Mouse (Mus musculus): Measurements from ENCODE around the gene Tbx10. TPM values are rescaled to one million over a fixed set of nuclear protein-coding genes. Genes with fewer than 3 reads are reported as not detected.
"Not testable (repeated sequence)": the region's sequence is repeated elsewhere in the genome, so short reads cannot be mapped to it uniquely, and the experiment has no call there.

The Tbx10 gene
- polyA plus RNA-seq, 1 experiment, result not detected

DNA sequence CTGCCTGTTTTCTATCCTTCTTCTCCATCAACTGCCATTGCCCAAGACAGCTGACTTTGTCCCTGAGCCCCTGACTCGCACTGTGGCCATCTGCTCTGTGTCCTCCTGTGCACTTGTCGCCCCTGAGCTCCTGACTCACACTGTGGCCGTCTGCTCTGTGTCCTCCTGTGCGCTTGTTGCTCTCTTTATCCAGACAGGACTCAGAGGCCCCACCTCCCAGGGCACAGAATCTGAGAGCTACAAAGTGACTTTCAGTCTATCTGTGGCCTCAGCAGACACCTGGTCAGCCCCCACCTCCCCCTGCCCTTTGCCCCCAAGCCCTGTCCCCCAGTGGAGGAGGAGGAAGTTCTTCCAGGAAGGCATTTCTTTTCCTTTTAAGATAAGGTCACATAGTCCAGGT is 36.7 kb upstream of the Tbx10 start:
- TF ChIP-seq CTCF (IDR thresholded peaks at IDR 0.05; ENCODE audit: extremely low read depth, insufficient read depth, low read length) (no peak), POLR2A (IDR thresholded peaks at IDR 0.05; ENCODE audit: extremely low read depth, insufficient read depth, low read length) (no peak)
- H3K4me1 ChIP-seq (ENCODE audit: control insufficient read depth, insufficient read depth, low read length), result no peaks in the 10 kb centered on the region
- no peak overlapping the region for H3K27ac ChIP-seq (ENCODE audit: insufficient read depth, low read length)
- H3K4me3 ChIP-seq (ENCODE audit: insufficient read depth, low read length), result no peak overlapping the region

DNA sequence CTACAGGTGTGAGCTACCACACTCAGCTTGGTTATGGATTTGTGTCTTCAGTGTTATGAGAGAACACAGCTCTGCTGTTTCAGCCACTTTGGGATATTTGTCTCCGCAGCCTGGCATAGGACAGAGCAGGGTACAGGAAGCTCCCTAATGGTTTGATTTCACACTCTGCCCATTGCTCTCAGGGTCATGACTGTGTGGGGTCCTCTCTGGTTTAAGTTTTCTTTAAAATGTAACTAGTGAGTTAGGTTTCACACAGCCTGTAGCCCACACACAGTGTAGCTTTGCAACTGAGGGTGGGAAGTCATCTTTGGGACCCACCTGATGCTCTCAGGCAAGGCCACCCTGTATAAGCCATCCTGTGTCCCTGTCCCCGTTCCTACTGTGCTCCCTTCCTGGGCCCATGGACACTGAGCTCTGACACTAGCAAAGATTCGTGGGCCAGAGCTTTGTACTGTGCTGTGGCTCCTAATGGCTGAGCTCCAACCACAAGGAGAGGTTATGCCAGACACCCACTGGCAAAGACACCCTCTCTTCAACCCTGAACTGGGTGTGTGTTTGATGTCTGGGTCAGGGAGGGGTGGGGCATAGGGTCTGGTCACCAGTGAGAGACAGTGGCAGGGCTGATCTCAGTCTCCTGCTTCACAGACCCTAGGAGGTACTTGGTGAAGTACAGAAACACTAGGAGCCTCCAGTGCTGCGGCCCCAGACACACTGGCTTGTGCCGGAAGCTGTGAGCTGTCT is 35.1 kb upstream of the Tbx10 start:
- H3K27ac ChIP-seq (ENCODE audit: insufficient read depth, low read length); H3K4me1 ChIP-seq (ENCODE audit: control insufficient read depth, insufficient read depth, low read length); H3K4me3 ChIP-seq (ENCODE audit: insufficient read depth, low read length): not testable (repeated sequence)

GRCm38 (mm10) chr19:3958470-3958869 is 34.1 kb upstream of the Tbx10 start, which contains the start of gene Aldh3b3:
TSS of gene Aldh3b3 (plus strand) at chr19:3958645.
- Histone ChIP-seq H3K4me3 (ENCODE audit: insufficient read depth, low read length) (no peak within 1 kb of the TSS), H3K4me1 (ENCODE audit: control insufficient read depth, insufficient read depth, low read length) (no peaks in the 10 kb centered on the region), H3K27ac (ENCODE audit: insufficient read depth, low read length) (no peak within 1 kb of the TSS)
- TF ChIP-seq CTCF (IDR thresholded peaks at IDR 0.05; ENCODE audit: extremely low read depth, insufficient read depth, low read length), result no peak
- TF ChIP-seq POLR2A (IDR thresholded peaks at IDR 0.05; ENCODE audit: extremely low read depth, insufficient read depth, low read length), result no peak

DNA sequence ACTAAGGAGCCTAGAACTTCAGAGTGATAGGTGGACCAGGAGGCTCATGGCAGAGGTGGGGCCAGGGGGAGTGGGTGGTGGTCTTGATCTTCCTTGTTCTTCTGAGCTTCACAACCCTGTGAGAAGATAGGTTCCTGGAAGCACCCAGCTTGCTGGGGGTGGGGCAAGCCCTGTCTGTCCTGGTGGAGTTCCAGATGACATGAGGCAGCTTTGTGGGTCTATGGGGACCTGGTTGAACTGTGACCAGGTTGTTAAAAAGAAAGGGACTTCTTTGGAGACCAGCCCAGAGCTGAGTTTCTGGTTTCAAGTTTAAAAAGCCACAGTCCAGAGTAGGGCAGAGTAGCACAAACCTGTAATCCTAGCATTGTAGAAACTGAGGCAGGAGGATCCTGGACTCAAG is 33.5 kb upstream of the Tbx10 start:
- no peaks in the 10 kb centered on the region for H3K4me1 ChIP-seq (ENCODE audit: control insufficient read depth, insufficient read depth, low read length)
- H3K4me3 ChIP-seq (ENCODE audit: insufficient read depth, low read length), result no peak overlapping the region
- H3K27ac ChIP-seq (ENCODE audit: insufficient read depth, low read length), result no peak overlapping the region
- TF ChIP-seq POLR2A (IDR thresholded peaks at IDR 0.05; ENCODE audit: extremely low read depth, insufficient read depth, low read length), result no peak
- TF ChIP-seq CTCF (IDR thresholded peaks at IDR 0.05; ENCODE audit: extremely low read depth, insufficient read depth, low read length), result no peak

GRCm38 (mm10) chr19:3960211-3960610 is 32.3 kb upstream of the Tbx10 start:
- Histone ChIP-seq H3K4me1 (ENCODE audit: control insufficient read depth, insufficient read depth, low read length) (no peaks in the 10 kb centered on the region), H3K27ac (ENCODE audit: insufficient read depth, low read length) (no peak overlapping the region), H3K4me3 (ENCODE audit: insufficient read depth, low read length) (no peak overlapping the region)
- TF ChIP-seq POLR2A (IDR thresholded peaks at IDR 0.05; ENCODE audit: extremely low read depth, insufficient read depth, low read length) (no peak), CTCF (IDR thresholded peaks at IDR 0.05; ENCODE audit: extremely low read depth, insufficient read depth, low read length) (no peak)

- not testable (repeated sequence) for H3K4me3 ChIP-seq (ENCODE audit: insufficient read depth, low read length); H3K4me1 ChIP-seq (ENCODE audit: control insufficient read depth, insufficient read depth, low read length); H3K27ac ChIP-seq (ENCODE audit: insufficient read depth, low read length)
Measured at GRCm38 (mm10) chr19:3961805-3962204, 30.7 kb upstream of the Tbx10 start.

- Histone ChIP-seq H3K4me3 (ENCODE audit: insufficient read depth, low read length) (no peak overlapping the region), H3K27ac (ENCODE audit: insufficient read depth, low read length) (no peak overlapping the region), H3K4me1 (ENCODE audit: control insufficient read depth, insufficient read depth, low read length) (no peaks in the 10 kb centered on the region; the same call in 1 of the 2 replicates)
- no peak for TF ChIP-seq CTCF (IDR thresholded peaks at IDR 0.05; ENCODE audit: extremely low read depth, insufficient read depth, low read length)
- TF ChIP-seq POLR2A (IDR thresholded peaks at IDR 0.05; ENCODE audit: extremely low read depth, insufficient read depth, low read length), result no peak
Measured at GRCm38 (mm10) chr19:3962469-3962868, 30.1 kb upstream of the Tbx10 start.

GRCm38 (mm10) chr19:3964030-3964429 is 28.5 kb upstream of the Tbx10 start:
- H3K27ac ChIP-seq (ENCODE audit: insufficient read depth, low read length), result no peak overlapping the region
- H3K4me3 ChIP-seq (ENCODE audit: insufficient read depth, low read length), result no peak overlapping the region
- H3K4me1 ChIP-seq (ENCODE audit: control insufficient read depth, insufficient read depth, low read length), result no peaks in the 10 kb centered on the region; the same call in 1 of the 2 replicates
- TF ChIP-seq POLR2A (IDR thresholded peaks at IDR 0.05; ENCODE audit: extremely low read depth, insufficient read depth, low read length) (no peak), CTCF (IDR thresholded peaks at IDR 0.05; ENCODE audit: extremely low read depth, insufficient read depth, low read length) (no peak)

GRCm38 (mm10) chr19:3966330-3967075 is 26.0 kb upstream of the Tbx10 start:
- no peak overlapping the region for H3K27ac ChIP-seq (ENCODE audit: insufficient read depth, low read length)
- H3K4me1 ChIP-seq (ENCODE audit: control insufficient read depth, insufficient read depth, low read length), result no peaks in the 10 kb centered on the region; the same call in 1 of the 2 replicates
- peak; percentile 23; the same call in 1 of the 2 replicates for TF ChIP-seq CTCF (IDR thresholded peaks at IDR 0.05; ENCODE audit: extremely low read depth, insufficient read depth, low read length)
- no peak for TF ChIP-seq POLR2A (IDR thresholded peaks at IDR 0.05; ENCODE audit: extremely low read depth, insufficient read depth, low read length)
- H3K4me3 ChIP-seq (ENCODE audit: insufficient read depth, low read length), result no peak overlapping the region

- TF ChIP-seq CTCF (IDR thresholded peaks at IDR 0.05; ENCODE audit: extremely low read depth, insufficient read depth, low read length) (no peak), POLR2A (IDR thresholded peaks at IDR 0.05; ENCODE audit: extremely low read depth, insufficient read depth, low read length) (no peak)
- no peak overlapping the region for H3K4me3 ChIP-seq (ENCODE audit: insufficient read depth, low read length)
- no peak overlapping the region for H3K27ac ChIP-seq (ENCODE audit: insufficient read depth, low read length)
- no peaks in the 10 kb centered on the region; the same call in 1 of the 2 replicates for H3K4me1 ChIP-seq (ENCODE audit: control insufficient read depth, insufficient read depth, low read length)
Measured at GRCm38 (mm10) chr19:3967258-3967657, 25.3 kb upstream of the Tbx10 start.
